Mouse (Mus musculus): ENCODE measurements at regions not wholly inside any gene's neighbourhood (a gene's known extent, or its start where the extent isn't known, plus 50 kb on each side); places are given as distances from the start of the nearest gene placed in this dataset.

- DNase-seq (ENCODE audit: low spot score in 2 of 2): no peak
- intact Hi-C loops (cut with DNase I): no loop called here
Measured at GRCm38 (mm10) chr5:4534512-4534911, 223.3 kb downstream of the Fzd1 start.

- intact Hi-C loops (cut with DNase I): no loop called here
Measured at GRCm38 (mm10) chr5:4530236-4531067, 227.4 kb downstream of the Fzd1 start.

GRCm38 (mm10) chr5:4526042-4526815, 231.6 kb downstream of the Fzd1 start:
- intact Hi-C loops (cut with DNase I): no loop called here
- no peak for DNase-seq (ENCODE audit: low spot score in 2 of 2)

More at GRCm38 (mm10) chr5:4530236-4531067, 227.4 kb downstream of the Fzd1 start:
- DNase-seq (ENCODE audit: low spot score in 2 of 2): no peak

GRCm38 (mm10) chr5:4500599-4500998, 257.2 kb downstream of the Fzd1 start:
- intact Hi-C loops (cut with DNase I): no loop called here
- DNase-seq (ENCODE audit: low spot score in 2 of 2): no peak

- DNase-seq (ENCODE audit: low spot score in 2 of 2): no peak
- intact Hi-C loops (cut with DNase I): loop anchor here (10.0 kb wide), 1 partner anchor 256 kb away; the partner anchor contains the start of gene Fzd1
Measured at GRCm38 (mm10) chr5:4499036-4499435, 258.8 kb downstream of the Fzd1 start.

GRCm38 (mm10) chr5:4498425-4498824, 259.4 kb downstream of the Fzd1 start:
- DNase-seq (ENCODE audit: low spot score in 2 of 2): no peak
- intact Hi-C loops (cut with DNase I): loop anchor here (10.0 kb wide), 1 partner anchor 256 kb away; the partner anchor contains the start of gene Fzd1

GRCm38 (mm10) chr5:4496907-4497200, 261.0 kb downstream of the Fzd1 start:
- intact Hi-C loops (cut with DNase I): loop anchor here (10.0 kb wide), 1 partner anchor 258 kb away; the partner anchor contains the start of gene Fzd1
- no peak for DNase-seq (ENCODE audit: low spot score in 2 of 2)

GRCm38 (mm10) chr5:4496132-4496906, 261.5 kb downstream of the Fzd1 start:
- intact Hi-C loops (cut with DNase I): loop anchor here (10.0 kb wide), 1 partner anchor 258 kb away; the partner anchor contains the start of gene Fzd1
- DNase-seq (ENCODE audit: low spot score in 2 of 2): peak; percentile 52 to 57

- DNase-seq (ENCODE audit: low spot score in 2 of 2): no peak
- intact Hi-C loops (cut with DNase I): loop anchor here (10.0 kb wide), 1 partner anchor 259 kb away; the partner anchor contains the start of gene Fzd1
Measured at GRCm38 (mm10) chr5:4495482-4495881, 262.4 kb downstream of the Fzd1 start.

- no peak for DNase-seq (ENCODE audit: low spot score in 2 of 2)
- intact Hi-C loops (cut with DNase I): no loop called here
Measured at GRCm38 (mm10) chr5:4486391-4487132, 271.3 kb downstream of the Fzd1 start.

GRCm38 (mm10) chr5:4485542-4486390, 272.1 kb downstream of the Fzd1 start:
- intact Hi-C loops (cut with DNase I): no loop called here
- peak in 1 of 2 experiments; percentile 17 for DNase-seq (ENCODE audit: low spot score in 2 of 2)

GRCm38 (mm10) chr5:4484780-4485179, 273.1 kb downstream of the Fzd1 start:
- intact Hi-C loops (cut with DNase I): no loop called here
- peak in 1 of 2 experiments; percentile 26 for DNase-seq (ENCODE audit: low spot score in 2 of 2)

GRCm38 (mm10) chr5:4484151-4484550, 273.7 kb downstream of the Fzd1 start:
- intact Hi-C loops (cut with DNase I): no loop called here
- DNase-seq (ENCODE audit: low spot score in 2 of 2): no peak

GRCm38 (mm10) chr5:4474255-4474654, 282.1 kb downstream of the Mterf1b start:
- intact Hi-C loops (cut with DNase I): no loop called here

More at GRCm38 (mm10) chr5:4474255-4474654, 282.1 kb downstream of the Mterf1b start:
- no peak for DNase-seq (ENCODE audit: low spot score in 2 of 2)

Data from left cerebral cortex, postnatal 14 days (tissue).